Mouse (Mus musculus) stomach, embryonic 16.5 days (tissue): ENCODE measurements around the gene Iqcn. TPM values are rescaled to one million over a fixed set of nuclear protein-coding genes. Genes with fewer than 3 reads are reported as not detected.

ENCODE experiments used
- ATAC-seq: fragments of 200-750 bp; cut with Nextera tagmentation; 2 replicates; pipeline ENCODE4 v1.8.0; 2017; ENCODE audit warnings: moderate number of reproducible peaks, moderate TSS enrichment; ENCODE audit not compliant: insufficient read depth, low FRiP score
- H3K27ac ChIP-seq: fragments of 300-500 bp; sonication (generic); 2 replicates; pipeline ENCODE4 v1.5.1; 2014; ENCODE audit warnings: low read length
- H3K27me3 ChIP-seq: fragments of 300-500 bp; sonication (generic); 2 replicates; pipeline ENCODE4 v1.6.1; 2014; ENCODE audit warnings: low read length, control low read depth, mixed read lengths; ENCODE audit not compliant: control insufficient read depth, insufficient read depth
- H3K36me3 ChIP-seq: fragments of 300-500 bp; sonication (generic); 2 replicates; pipeline ENCODE4 v1.6.1; 2014; ENCODE audit warnings: low read length; ENCODE audit not compliant: control insufficient read depth, insufficient read depth
- H3K4me1 ChIP-seq: fragments of 300-500 bp; sonication (generic); 2 replicates; pipeline ENCODE4 v1.6.1; 2014; ENCODE audit warnings: low read length, control low read depth, mixed read lengths; ENCODE audit not compliant: control insufficient read depth, insufficient read depth
- H3K4me2 ChIP-seq: fragments of 300-500 bp; sonication (generic); 2 replicates; pipeline ENCODE4 v1.6.1; 2014; ENCODE audit warnings: low read depth, low read length, mixed read lengths
- H3K4me3 ChIP-seq: fragments of 300-500 bp; sonication (generic); replicated peaks from 2 replicates; pipeline ENCODE4 v1.5.1; 2014; ENCODE audit warnings: mild to moderate bottlenecking, low read length
- H3K9ac ChIP-seq: fragments of 300-500 bp; sonication (generic); 2 replicates; pipeline ENCODE4 v1.6.1; 2014; ENCODE audit warnings: low read length
- H3K9me3 ChIP-seq: fragments of 300-500 bp; sonication (generic); replicated peaks from 2 replicates; pipeline ENCODE4 v1.6.1; 2016; ENCODE audit warnings: low read length, control low read depth; ENCODE audit not compliant: control insufficient read depth
- WGBS: fragments of 180-500 bp; shearing (Covaris S2); extraction: QIAGEN DNeasy Blood & Tissue Kit; methylation state at CpG from one replicate; pipeline ENCODE4 v1.1.7; 2014; 5-methylcytosine and 5-hydroxymethylcytosine counted together
- polyA plus RNA-seq: library from polyadenylated mRNA; unstranded; fragments of >200 nt; fragmentation: Nextera tagmentation; extraction: Ambion mirVana; gene quantifications from 2 replicates; pipeline ENCODE4 v1.2.1, GENCODE M21; 2015

Iqcn gene
- polyA plus RNA-seq, 1 experiment from 2014 or later, result not detected

- peak overlapping the region; percentile 97 for H3K27ac ChIP-seq
- H3K4me3 ChIP-seq, result peak overlapping the region; percentile 82
- H3K9ac ChIP-seq, result peak overlapping the region; percentile 87
- no peak for ATAC-seq
- WGBS, result 71% methylated on average over 3 of the region's 3 CpGs
- peaks cover 27% of the 10 kb centered on the region for H3K4me1 ChIP-seq
- no peaks in the 10 kb centered on the region for H3K9me3 ChIP-seq
- H3K36me3 ChIP-seq, result 0 out of 2 replicates have a peak, but pooled peaks cover 9% of the 10 kb centered on the region
- peak overlapping the region; percentile 66 for H3K4me2 ChIP-seq
- no peaks in the 10 kb centered on the region for H3K27me3 ChIP-seq
Measured at GRCm38 (mm10) chr8:70674109-70674508, 29.1 kb upstream of the Iqcn start.

- H3K36me3 ChIP-seq, result peaks cover 10% of the 10 kb centered on the region; the same call in 1 of the 2 replicates
- H3K9me3 ChIP-seq, result no peaks in the 10 kb centered on the region
- no peaks in the 10 kb centered on the region for H3K27me3 ChIP-seq
- no peak overlapping the region for H3K4me3 ChIP-seq
- peaks cover 32% of the 10 kb centered on the region for H3K4me1 ChIP-seq
- 0 out of 2 replicates have a peak overlapping the region, but pooled peaks have one; percentile 66 for H3K4me2 ChIP-seq
- H3K27ac ChIP-seq, result peak overlapping the region; percentile 97
- H3K9ac ChIP-seq, result peak overlapping the region; percentile 87; the same call in 1 of the 2 replicates
- 60% methylated on average over 4 of the region's 4 CpGs for WGBS
- no peak for ATAC-seq
Measured at GRCm38 (mm10) chr8:70674716-70675115, 28.5 kb upstream of the Iqcn start.

- no peak for ATAC-seq
- 50% methylated on average over 1 of the region's 1 CpGs for WGBS
- H3K9me3 ChIP-seq, result no peaks in the 10 kb centered on the region
- peaks cover 34% of the 10 kb centered on the region for H3K4me1 ChIP-seq
- H3K36me3 ChIP-seq, result peaks cover 12% of the 10 kb centered on the region; the same call in 1 of the 2 replicates
- H3K27ac ChIP-seq, result peak overlapping the region; percentile 97; the same call in 1 of the 2 replicates
- no peaks in the 10 kb centered on the region for H3K27me3 ChIP-seq
- no peak overlapping the region for H3K4me3 ChIP-seq
- H3K4me2 ChIP-seq, result no peak overlapping the region
- H3K9ac ChIP-seq, result no peak overlapping the region
Measured at GRCm38 (mm10) chr8:70675336-70675735, 27.9 kb upstream of the Iqcn start.

- H3K4me1 ChIP-seq, result peaks cover 42% of the 10 kb centered on the region
- no peaks in the 10 kb centered on the region for H3K9me3 ChIP-seq
- no peak overlapping the region for H3K4me3 ChIP-seq
- no peak overlapping the region for H3K27ac ChIP-seq
- no peak for ATAC-seq
- no peak overlapping the region for H3K4me2 ChIP-seq
- WGBS, result 87% methylated on average over 15 of the region's 15 CpGs
- no peaks in the 10 kb centered on the region for H3K27me3 ChIP-seq
- H3K9ac ChIP-seq, result no peak overlapping the region
- H3K36me3 ChIP-seq, result peaks cover 12% of the 10 kb centered on the region; the same call in 1 of the 2 replicates
Measured at GRCm38 (mm10) chr8:70677451-70678080, 25.7 kb upstream of the Iqcn start.

- Histone ChIP-seq H3K36me3 (peaks cover 12% of the 10 kb centered on the region; the same call in 1 of the 2 replicates), H3K27me3 (no peaks in the 10 kb centered on the region), H3K9ac (no peak overlapping the region), H3K4me2 (no peak overlapping the region), H3K4me3 (no peak overlapping the region), H3K4me1 (peaks cover 41% of the 10 kb centered on the region), H3K9me3 (no peaks in the 10 kb centered on the region), H3K27ac (peak overlapping the region; percentile 83)
- no peak for ATAC-seq
Measured at GRCm38 (mm10) chr8:70678679-70679078, 24.6 kb upstream of the Iqcn start.

- WGBS, result 82% methylated on average over 4 of the region's 4 CpGs
- ATAC-seq, result no peak
- Histone ChIP-seq H3K4me1 (peaks cover 34% of the 10 kb centered on the region), H3K4me3 (no peak overlapping the region), H3K27ac (peak overlapping the region; percentile 83), H3K9me3 (no peaks in the 10 kb centered on the region), H3K36me3 (peaks cover 12% of the 10 kb centered on the region; the same call in 1 of the 2 replicates), H3K9ac (0 out of 2 replicates have a peak overlapping the region, but pooled peaks have one; percentile 8), H3K27me3 (no peaks in the 10 kb centered on the region), H3K4me2 (no peak overlapping the region)
Measured at GRCm38 (mm10) chr8:70679404-70679803, 23.9 kb upstream of the Iqcn start.

GRCm38 (mm10) chr8:70680039-70680438 is 23.2 kb upstream of the Iqcn start:
- Histone ChIP-seq H3K9ac (peak overlapping the region; percentile 38; the same call in 1 of the 2 replicates), H3K9me3 (no peaks in the 10 kb centered on the region), H3K36me3 (peaks cover 12% of the 10 kb centered on the region; the same call in 1 of the 2 replicates), H3K4me1 (peaks cover 30% of the 10 kb centered on the region), H3K4me3 (no peak overlapping the region), H3K27ac (peak overlapping the region; percentile 83), H3K27me3 (no peaks in the 10 kb centered on the region), H3K4me2 (no peak overlapping the region)
- WGBS, result 54% methylated on average over 3 of the region's 3 CpGs
- ATAC-seq, result peak; percentile 24; the same call in 1 of the 2 replicates

GRCm38 (mm10) chr8:70681410-70681809 is 21.8 kb upstream of the Iqcn start:
- no peak overlapping the region for H3K4me2 ChIP-seq
- H3K27ac ChIP-seq, result peak overlapping the region; percentile 74
- peak overlapping the region; percentile 73; the same call in 1 of the 2 replicates for H3K9ac ChIP-seq
- no peak overlapping the region for H3K4me3 ChIP-seq
- no peaks in the 10 kb centered on the region for H3K9me3 ChIP-seq
- 0 out of 2 replicates have a peak, but pooled peaks have one; percentile 26 for ATAC-seq
- 58% methylated on average over 3 of the region's 3 CpGs for WGBS
- H3K36me3 ChIP-seq, result peaks cover 12% of the 10 kb centered on the region; the same call in 1 of the 2 replicates
- H3K27me3 ChIP-seq, result no peaks in the 10 kb centered on the region
- peaks cover 30% of the 10 kb centered on the region for H3K4me1 ChIP-seq

GRCm38 (mm10) chr8:70682193-70682592 is 21.1 kb upstream of the Iqcn start:
- H3K9me3 ChIP-seq, result no peaks in the 10 kb centered on the region
- peak overlapping the region; percentile 74 for H3K27ac ChIP-seq
- peaks cover 30% of the 10 kb centered on the region for H3K4me1 ChIP-seq
- peaks cover 12% of the 10 kb centered on the region; the same call in 1 of the 2 replicates for H3K36me3 ChIP-seq
- peak overlapping the region; percentile 73 for H3K9ac ChIP-seq
- H3K4me2 ChIP-seq, result peak overlapping the region; percentile 45
- ATAC-seq, result peak; percentile 83
- peak overlapping the region; percentile 14 for H3K4me3 ChIP-seq
- WGBS, result 3% methylated on average over 19 of the region's 19 CpGs
- H3K27me3 ChIP-seq, result no peaks in the 10 kb centered on the region
